Mouse (Mus musculus) CH12.LX (cell line): ENCODE results near the gene Eif4g2. TPM values are rescaled to one million over a fixed set of nuclear protein-coding genes. Genes with fewer than 3 reads are reported as not detected.

Experiments used
- DNase-seq: peaks from one replicate; pipeline ENCODE4 v3.0.0-alpha.2; 2013; ENCODE audit errors: extremely low read depth
- H3K27ac ChIP-seq: 2 replicates; pipeline ENCODE4 v1.5.1; 2012; ENCODE audit warnings: low read depth, mild to moderate bottlenecking, control low read depth, moderate library complexity; ENCODE audit not compliant: insufficient read depth
- H3K27me3 ChIP-seq: replicated peaks from 2 replicates; pipeline ENCODE3; 2012; ENCODE audit warnings: inconsistent platforms
- H3K36me3 ChIP-seq, 2 experiments: replicated peaks in 1 of 2; 2 replicates each; pipeline versions ENCODE3 to v1.6.1; 2012; ENCODE audit warnings: inconsistent platforms in 1 of 2, low read length in 1 of 2, mild to moderate bottlenecking in 1 of 2, mixed read lengths in 1 of 2, moderate library complexity in 1 of 2; ENCODE audit not compliant: control insufficient read depth in 1 of 2, insufficient read depth in 1 of 2
- H3K4me1 ChIP-seq, 2 experiments: 2 replicates each; pipeline ENCODE4 v1.6.1; 2012; ENCODE audit warnings: inconsistent platforms in 1 of 2, moderate library complexity in 1 of 2; ENCODE audit not compliant: insufficient read depth in 2 of 2, control insufficient read depth in 1 of 2
- H3K4me2 ChIP-seq: 2 replicates; pipeline ENCODE4 v1.6.1; 2012; ENCODE audit warnings: low read depth, mild to moderate bottlenecking, control low read depth; ENCODE audit not compliant: poor library complexity, insufficient read depth, severe bottlenecking
- H3K4me3 ChIP-seq, 3 experiments: fragments of 150-350 bp in 1 of 3; sonication (generic) in 1 of 3; replicated peaks in 1 of 3; 2 replicates each; pipeline versions ENCODE3 to v1.5.1; 2011 to 2012; ENCODE audit warnings: low read depth in 2 of 3, low read length in 2 of 3, mild to moderate bottlenecking in 2 of 3, moderate library complexity in 2 of 3, control low read depth in 1 of 3, improper control_type of control experiment in 1 of 3, inconsistent platforms in 1 of 3, mixed read lengths in 1 of 3; ENCODE audit not compliant: poor library complexity in 1 of 3
- H3K79me2 ChIP-seq: replicated peaks from 2 replicates; pipeline ENCODE4 v1.6.1; 2012; ENCODE audit warnings: mild to moderate bottlenecking, moderate library complexity; ENCODE audit not compliant: control insufficient read depth, poor library complexity, insufficient read depth, severe bottlenecking; ENCODE audit errors: extremely low read depth
- H3K9ac ChIP-seq: 2 replicates; pipeline ENCODE4 v1.6.1; 2012; ENCODE audit warnings: low read depth, mild to moderate bottlenecking, control low read depth, moderate library complexity; ENCODE audit not compliant: insufficient read depth
- H3K9me3 ChIP-seq: replicated peaks from 2 replicates; pipeline ENCODE3; 2012; ENCODE audit warnings: low read length, inconsistent platforms, mixed read lengths
- CHD1 ChIP-seq: IDR thresholded peaks from 2 replicates; pipeline ENCODE4 v1.6.1; 2012; ENCODE audit warnings: low read depth, low read length, improper control_type of control experiment, inconsistent platforms
- CHD2 ChIP-seq: IDR thresholded peaks from 2 replicates; pipeline ENCODE4 v1.6.1; 2011; ENCODE audit warnings: low read length, improper control_type of control experiment
- E2F4 ChIP-seq: IDR thresholded peaks from 2 replicates; pipeline ENCODE4 v1.6.1; 2011; ENCODE audit warnings: low read depth, low read length, improper control_type of control experiment; ENCODE audit not compliant: insufficient replicate concordance
- ELF1 ChIP-seq: IDR thresholded peaks from 2 replicates; pipeline ENCODE4 v1.6.1; 2014; ENCODE audit warnings: low read depth, mild to moderate bottlenecking, inconsistent platforms, low read length, improper control_type of control experiment
- EP300 ChIP-seq: IDR thresholded peaks from 2 replicates; pipeline ENCODE4 v1.6.1; 2011; ENCODE audit warnings: low read length, improper control_type of control experiment
- GABPA ChIP-seq: IDR thresholded peaks from 2 replicates; pipeline ENCODE4 v1.6.1; 2012; ENCODE audit warnings: low read depth, low read length, improper control_type of control experiment, inconsistent platforms; ENCODE audit not compliant: insufficient replicate concordance
- HCFC1 ChIP-seq: IDR thresholded peaks from 2 replicates; pipeline ENCODE4 v1.6.1; 2012; ENCODE audit warnings: low read depth, mild to moderate bottlenecking, inconsistent platforms, low read length, improper control_type of control experiment
- KAT2A ChIP-seq: IDR thresholded peaks from 2 replicates; pipeline ENCODE4 v1.6.1; 2012; ENCODE audit warnings: low read length, improper control_type of control experiment, inconsistent platforms; ENCODE audit not compliant: insufficient replicate concordance
- MAFK ChIP-seq: IDR thresholded peaks from 2 replicates; pipeline ENCODE4 v1.6.1; 2011; ENCODE audit warnings: low read length, improper control_type of control experiment; ENCODE audit not compliant: insufficient replicate concordance
- MAZ ChIP-seq: IDR thresholded peaks from 2 replicates; pipeline ENCODE4 v1.6.1; 2012; ENCODE audit warnings: low read depth, mild to moderate bottlenecking, inconsistent platforms, low read length, improper control_type of control experiment, moderate library complexity
- NRF1 ChIP-seq: IDR thresholded peaks from 2 replicates; pipeline ENCODE4 v1.6.1; 2014; ENCODE audit warnings: low read depth, mild to moderate bottlenecking, inconsistent platforms, low read length, improper control_type of control experiment, moderate library complexity
- PAX5 ChIP-seq: IDR thresholded peaks from 2 replicates; pipeline ENCODE4 v1.6.1; 2012; ENCODE audit warnings: low read length, inconsistent platforms, mixed read lengths
- POLR2AphosphoS2 ChIP-seq: IDR thresholded peaks from 2 replicates; pipeline ENCODE4 v1.6.1; 2011; ENCODE audit warnings: low read depth, low read length, improper control_type of control experiment
- RAD21 ChIP-seq: IDR thresholded peaks from 2 replicates; pipeline ENCODE4 v1.6.1; 2011; ENCODE audit warnings: low read depth, mild to moderate bottlenecking, low read length, improper control_type of control experiment, moderate library complexity
- SIN3A ChIP-seq: IDR thresholded peaks from 2 replicates; pipeline ENCODE4 v1.6.1; 2012; ENCODE audit warnings: low read length, improper control_type of control experiment, inconsistent platforms
- SMC3 ChIP-seq: IDR thresholded peaks from 2 replicates; pipeline ENCODE4 v1.6.1; 2011; ENCODE audit warnings: low read depth, low read length, improper control_type of control experiment
- TBP ChIP-seq: conservative IDR thresholded peaks from 2 replicates; pipeline ENCODE4 v1.6.1; 2011; ENCODE audit warnings: low read depth, low read length, improper control_type of control experiment
- TCF12 ChIP-seq: IDR thresholded peaks from 2 replicates; pipeline ENCODE4 v1.6.1; 2014; ENCODE audit warnings: low read depth, mild to moderate bottlenecking, inconsistent platforms, low read length, improper control_type of control experiment
- UBTF ChIP-seq: IDR thresholded peaks from 2 replicates; pipeline ENCODE4 v1.6.1; 2012; ENCODE audit warnings: low read depth, mild to moderate bottlenecking, inconsistent platforms, low read length, improper control_type of control experiment, moderate library complexity
- USF2 ChIP-seq: conservative IDR thresholded peaks from 2 replicates; pipeline ENCODE4 v1.6.1; 2011; ENCODE audit warnings: low read depth, low read length, improper control_type of control experiment
- ZMIZ1 ChIP-seq: IDR thresholded peaks from 2 replicates; pipeline ENCODE4 v1.6.1; 2012; ENCODE audit warnings: low read depth, mild to moderate bottlenecking, inconsistent platforms, low read length, improper control_type of control experiment
- ZNF384 ChIP-seq: IDR thresholded peaks from 2 replicates; pipeline ENCODE4 v1.6.1; 2012; ENCODE audit warnings: low read depth, low read length, improper control_type of control experiment, inconsistent platforms
- dilution Hi-C: fragments of 300-500 bp; cut with MboI; formaldehyde crosslinking; loops from 2 replicates; pipeline ENCODE4 v1.14.3; 2020; ENCODE audit warnings: low sequenced_read_pairs; ENCODE audit not compliant: extremely low pct_unique_long_range_greater_than_20kb, extremely low pct_ligation_motif_present
- in situ Hi-C: fragments of 300-500 bp; cut with MboI; formaldehyde crosslinking; loops from 3 replicates; pipeline ENCODE4 v1.14.3; 2019; ENCODE audit warnings: low sequenced_read_pairs, low pct_ligation_motif_present, low pct_unique_long_range_greater_than_20kb, mixed read lengths
- polyA plus RNA-seq: library from polyadenylated mRNA; unstranded; fragments of >175 nt; gene quantifications from 2 replicates; pipeline ENCODE4 v1.2.1, GENCODE M21; 2012; ENCODE audit warnings: low read depth; ENCODE audit not compliant: insufficient read length
- total RNA-seq, 2 experiments: library from RNA; depleted of rRNA; stranded (reverse); fragments of 300-350 nt in 1 of 2; fragments of >200 nt in 1 of 2; gene quantifications; 2 replicates each; pipeline ENCODE4 v1.2.3; 2012 to 2014

The Eif4g2 gene
- total and polyA plus RNA-seq, 3 experiments = 217 to 821 (median 744) TPM

- Histone ChIP-seq H3K4me1 (peaks cover 0 to 20% of the 10 kb centered on the region in 2 experiments; a peak in 2 of 4 replicates), H3K79me2 (peaks cover 25% of the 10 kb centered on the region), H3K4me2 (no peak overlapping the region), H3K9ac (no peak overlapping the region), H3K27ac (no peak overlapping the region), H3K36me3 (peaks cover 76 to 98% of the 10 kb centered on the region in 2 experiments), H3K27me3 (no peaks in the 10 kb centered on the region), H3K9me3 (no peaks in the 10 kb centered on the region), H3K4me3 (no peak overlapping the region)
- no peak for DNase-seq
- dilution Hi-C loops (no loop called here), in situ Hi-C loops (no loop called here)
- TF ChIP-seq ZMIZ1 (no peak), SIN3A (no peak), ZNF384 (no peak), E2F4 (no peak), CHD1 (no peak), MAFK (no peak), KAT2A (no peak)
These were observed 7.5 kb downstream of the Eif4g2 start for GRCm38 (mm10) chr7:111075288-111075687.

GRCm38 (mm10) chr7:111072410-111072809 is 10.4 kb downstream of the Eif4g2 start:
- Histone ChIP-seq H3K36me3 (peaks cover 76 to 96% of the 10 kb centered on the region in 2 experiments), H3K4me1 (no peaks in the 10 kb centered on the region; a peak in 1 of 4 replicates), H3K27ac (no peak overlapping the region), H3K9me3 (peaks cover 18% of the 10 kb centered on the region), H3K4me3 (no peak overlapping the region), H3K9ac (no peak overlapping the region), H3K27me3 (no peaks in the 10 kb centered on the region), H3K79me2 (peaks cover 8% of the 10 kb centered on the region; the same call in 1 of the 2 replicates), H3K4me2 (no peak overlapping the region)
- DNase-seq = no peak
- in situ Hi-C loops = no loop called here
- TF ChIP-seq TCF12 (no peak), EP300 (no peak), CHD1 (no peak), ELF1 (no peak), SMC3 (no peak), UBTF (no peak)
- dilution Hi-C loops = no loop called here

- Histone ChIP-seq H3K9ac (no peak overlapping the region), H3K27me3 (no peaks in the 10 kb centered on the region), H3K4me1 (no peaks in the 10 kb centered on the region), H3K4me2 (no peak overlapping the region), H3K36me3 (peaks cover 60 to 73% of the 10 kb centered on the region in 2 experiments), H3K27ac (no peak overlapping the region), H3K79me2 (peaks cover 2% of the 10 kb centered on the region; the same call in 1 of the 2 replicates), H3K4me3 (no peak overlapping the region), H3K9me3 (peaks cover 18% of the 10 kb centered on the region)
- dilution Hi-C loops = no loop called here
- TF ChIP-seq SIN3A (no peak), USF2 (no peak), POLR2AphosphoS2 (no peak), RAD21 (no peak), HCFC1 (no peak), MAZ (no peak), MAFK (no peak), GABPA (no peak), PAX5 (no peak), CHD2 (no peak), TBP (no peak), NRF1 (no peak), ELF1 (no peak)
- in situ Hi-C loops = no loop called here
- no peak for DNase-seq
These were observed 12.7 kb downstream of the Eif4g2 start for GRCm38 (mm10) chr7:111070167-111070496.
